Mouse (Mus musculus): ENCODE data around the gene Rasgef1a.

- TF ChIP-seq CTCF (IDR thresholded peaks at IDR 0.05; ENCODE audit: extremely low read depth, insufficient read depth, insufficient read length, insufficient replicate concordance) (no peak), POLR2A (IDR thresholded peaks at IDR 0.05; ENCODE audit: low read depth, low read length) (no peak)
Observed at GRCm38 (mm10) chr6:118083608-118084007, 72.4 kb downstream of the Rasgef1a start.

All from spleen, adult 2 months (tissue).